Mouse (Mus musculus) limb, embryonic 11.5 days (tissue): ENCODE results near the gene Ppp4r1. TPM values are rescaled to one million over a fixed set of nuclear protein-coding genes. Genes with fewer than 3 reads are reported as not detected.

Source experiments
- ATAC-seq: fragments of 200-750 bp; cut with Nextera tagmentation; 2 replicates; pipeline ENCODE4 v1.8.0; 2017; ENCODE audit warnings: low read depth; ENCODE audit not compliant: insufficient number of reproducible peaks, low FRiP score, low TSS enrichment
- DNase-seq: peaks from one replicate; pipeline ENCODE4 v3.0.0-alpha.2; 2015; ENCODE audit warnings: low spot score
- H3K27ac ChIP-seq: fragments of 300-500 bp; sonication (generic); replicated peaks from 2 replicates; pipeline ENCODE4 v1.5.1; 2014; ENCODE audit warnings: low read depth, mild to moderate bottlenecking, low read length
- H3K27me3 ChIP-seq: fragments of 300-500 bp; sonication (generic); 2 replicates; pipeline ENCODE4 v1.6.1; 2014; ENCODE audit warnings: mild to moderate bottlenecking, low read length, mixed read lengths; ENCODE audit not compliant: control insufficient read depth, insufficient read depth
- H3K36me3 ChIP-seq: fragments of 300-500 bp; sonication (generic); 2 replicates; pipeline ENCODE4 v1.6.1; 2014; ENCODE audit warnings: mild to moderate bottlenecking, low read length, moderate library complexity, mixed read lengths; ENCODE audit not compliant: control insufficient read depth, insufficient read depth
- H3K4me1 ChIP-seq: fragments of 300-500 bp; sonication (generic); 2 replicates; pipeline ENCODE4 v1.6.1; 2014; ENCODE audit warnings: low read length, mixed read lengths; ENCODE audit not compliant: control insufficient read depth, insufficient read depth
- H3K4me2 ChIP-seq: fragments of 300-500 bp; sonication (generic); 2 replicates; pipeline ENCODE4 v1.6.1; 2014; ENCODE audit warnings: low read depth, mild to moderate bottlenecking, moderate library complexity; ENCODE audit not compliant: severe bottlenecking
- H3K4me3 ChIP-seq: fragments of 300-500 bp; sonication (generic); 2 replicates; pipeline ENCODE4 v1.5.1; 2014; ENCODE audit warnings: low read depth, low read length
- H3K9ac ChIP-seq: fragments of 300-500 bp; sonication (generic); 2 replicates; pipeline ENCODE4 v1.6.1; 2014; ENCODE audit warnings: mild to moderate bottlenecking, low read length
- H3K9me3 ChIP-seq: fragments of 300-500 bp; sonication (generic); 2 replicates; pipeline ENCODE4 v1.6.1; 2016; ENCODE audit warnings: low read length; ENCODE audit not compliant: control insufficient read depth
- WGBS: fragments of 180-500 bp; shearing (Covaris S2); extraction: QIAGEN DNeasy Blood & Tissue Kit; methylation state at CpG from one replicate; pipeline ENCODE4 v1.1.7; 2014; 5-methylcytosine and 5-hydroxymethylcytosine counted together
- polyA plus RNA-seq: library from polyadenylated mRNA; unstranded; fragments of >200 nt; fragmentation: Nextera tagmentation; extraction: Ambion mirVana; gene quantifications from 2 replicates; pipeline ENCODE4 v1.2.1, GENCODE M21; 2014

The Ppp4r1 gene
- polyA plus RNA-seq, 1 experiment from 2014 or later: 62.4 TPM

GRCm38 (mm10) chr17:65763221-65763620 lies 19.2 kb upstream of the Ppp4r1 start:
- H3K9me3 ChIP-seq: no peaks in the 10 kb centered on the region
- DNase-seq (no peak), ATAC-seq (no peak)
- 94% methylated on average over 14 of the region's 14 CpGs for WGBS
- no peak overlapping the region for H3K9ac ChIP-seq
- H3K27ac ChIP-seq: no peak overlapping the region
- H3K36me3 ChIP-seq: no peaks in the 10 kb centered on the region
- no peak overlapping the region for H3K4me2 ChIP-seq
- no peaks in the 10 kb centered on the region for H3K4me1 ChIP-seq
- H3K4me3 ChIP-seq: no peak overlapping the region
- H3K27me3 ChIP-seq: no peaks in the 10 kb centered on the region

DNA sequence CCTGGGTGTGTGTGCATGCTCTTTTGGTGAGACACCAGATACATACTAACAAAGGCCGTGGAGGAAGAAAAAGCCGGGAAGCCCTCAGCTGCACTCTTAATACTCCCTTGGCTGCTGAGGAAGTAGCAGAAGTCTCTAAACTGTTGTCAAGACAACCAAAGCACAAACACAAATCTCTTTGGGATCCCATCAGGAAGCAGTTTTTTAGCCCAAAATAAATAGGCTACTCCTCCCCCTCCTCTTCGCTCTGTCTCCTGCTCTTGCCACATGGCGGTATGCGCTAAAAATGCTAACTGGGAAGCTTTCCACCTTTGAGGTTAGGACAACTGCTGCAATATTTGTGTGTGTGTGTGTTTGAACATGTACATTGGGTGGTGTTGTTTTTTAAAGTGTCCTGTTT lies 13.9 kb upstream of the Ppp4r1 start:
- ATAC-seq: no peak
- Histone ChIP-seq H3K36me3 (no peaks in the 10 kb centered on the region), H3K4me2 (no peak overlapping the region), H3K9ac (no peak overlapping the region), H3K4me1 (peaks cover 10% of the 10 kb centered on the region), H3K27ac (no peak overlapping the region), H3K27me3 (no peaks in the 10 kb centered on the region), H3K4me3 (no peak overlapping the region), H3K9me3 (no peaks in the 10 kb centered on the region)
- 91% methylated on average over 5 of the region's 5 CpGs for WGBS
- no peak for DNase-seq

DNA sequence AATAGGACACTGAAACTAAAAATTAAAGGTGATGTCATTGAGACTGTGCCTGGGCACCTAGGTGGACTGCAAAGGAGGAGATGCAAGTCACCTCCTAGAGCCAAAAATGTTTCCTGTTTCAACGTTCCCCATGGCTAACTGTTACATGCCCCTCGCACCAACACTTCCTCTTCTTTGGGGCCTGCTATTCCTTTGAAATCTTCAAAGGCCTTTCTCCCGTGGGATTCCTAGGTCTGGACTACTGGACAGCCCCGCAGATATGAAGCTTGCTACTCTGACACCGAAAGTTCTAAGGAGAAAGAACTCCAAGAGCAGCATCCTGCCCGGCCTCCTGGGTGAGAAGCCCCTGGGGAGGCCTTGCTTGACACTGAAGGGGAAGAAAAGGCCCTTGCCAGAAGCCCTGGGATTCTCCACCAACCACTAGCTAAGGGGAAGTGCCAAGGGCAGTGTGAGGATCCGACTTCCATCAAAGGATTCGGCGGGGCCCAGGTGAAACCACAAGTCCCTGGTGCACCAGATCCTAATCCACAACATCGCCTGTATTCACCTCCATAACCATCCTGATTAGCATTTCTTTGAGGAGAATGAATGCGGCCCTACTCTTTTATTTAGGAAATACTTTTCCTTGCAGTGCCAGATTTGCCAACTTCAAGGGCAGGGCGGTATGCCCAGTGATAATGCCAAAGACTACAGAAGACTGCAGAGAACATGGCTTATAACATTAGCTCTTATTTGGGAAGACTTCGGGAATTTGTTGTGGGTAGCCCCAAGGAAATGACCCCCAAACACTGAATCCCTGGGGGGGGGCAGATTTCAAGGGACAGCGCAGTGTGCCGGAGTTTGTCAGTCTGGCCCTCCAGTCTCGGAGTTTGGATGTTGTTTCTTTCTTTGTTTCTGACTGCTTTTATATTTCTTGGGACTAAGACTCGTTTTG lies 11.1 kb upstream of the Ppp4r1 start:
- H3K9ac ChIP-seq: peak overlapping the region; percentile 75; the same call in 1 of the 2 replicates

GRCm38 (mm10) chr17:65771951-65772934 lies 10.1 kb upstream of the Ppp4r1 start, which contains the start of gene Rab31:
TSS of gene Rab31 (minus strand) at chr17:65772752.
- under 1% methylated on average over 71 of the region's 75 CpGs for WGBS
- Histone ChIP-seq H3K4me3 (peak within 1 kb of the TSS; percentile 59), H3K27ac (no peak within 1 kb of the TSS)

More for the DNA sequence above, 11.1 kb upstream of the Ppp4r1 start:
- peak overlapping the region; percentile 86 for H3K4me2 ChIP-seq
- peaks cover 10% of the 10 kb centered on the region for H3K4me1 ChIP-seq
- DNase-seq (peak; percentile 31), ATAC-seq (no peak)
- peak overlapping the region; percentile 59 for H3K4me3 ChIP-seq
- H3K27me3 ChIP-seq: no peaks in the 10 kb centered on the region
- 20% methylated on average over 17 of the region's 17 CpGs for WGBS
- no peaks in the 10 kb centered on the region for H3K36me3 ChIP-seq
- no peaks in the 10 kb centered on the region for H3K9me3 ChIP-seq
- no peak overlapping the region for H3K27ac ChIP-seq

DNA sequence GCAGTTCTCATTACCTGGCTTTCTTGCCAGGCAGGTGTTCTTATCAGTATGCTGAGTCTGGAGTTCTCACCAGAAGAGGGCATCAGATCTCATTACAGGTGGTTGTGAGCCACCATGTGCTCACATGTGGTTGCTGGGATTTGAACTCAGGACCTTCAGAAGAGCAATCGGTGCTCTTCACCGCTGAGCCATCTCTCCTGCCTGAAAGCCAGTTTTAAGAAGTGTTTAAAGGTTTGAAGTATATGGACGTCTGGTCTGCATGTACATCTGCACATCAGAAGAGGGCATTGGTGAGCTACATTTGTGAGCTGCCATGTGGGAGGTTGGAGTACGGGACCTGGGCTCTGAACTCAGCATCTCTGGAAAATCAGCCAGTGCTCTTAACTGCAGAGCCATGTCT lies 8.8 kb upstream of the Ppp4r1 start:
- Histone ChIP-seq H3K4me1 (peaks cover 10% of the 10 kb centered on the region), H3K36me3 (no peaks in the 10 kb centered on the region), H3K9me3 (no peaks in the 10 kb centered on the region), H3K4me2 (no peak overlapping the region), H3K4me3 (no peak overlapping the region), H3K27me3 (no peaks in the 10 kb centered on the region), H3K27ac (no peak overlapping the region), H3K9ac (no peak overlapping the region)
- DNase-seq (no peak), ATAC-seq (no peak)
- 62% methylated on average over 4 of the region's 4 CpGs for WGBS

More at GRCm38 (mm10) chr17:65771951-65772934, 10.1 kb upstream of the Ppp4r1 start, which contains the start of gene Rab31:
- DNase-seq (peak; percentile 79), ATAC-seq (peak; percentile 78)
- no peaks in the 10 kb centered on the region for H3K36me3 ChIP-seq
- peak within 1 kb of the TSS; percentile 75 for H3K9ac ChIP-seq
- peak within 1 kb of the TSS; percentile 86 for H3K4me2 ChIP-seq
- no peaks in the 10 kb centered on the region for H3K27me3 ChIP-seq
- peaks cover 10% of the 10 kb centered on the region for H3K4me1 ChIP-seq
- no peaks in the 10 kb centered on the region for H3K9me3 ChIP-seq

- 53% methylated on average over 7 of the region's 7 CpGs for WGBS
- H3K4me1 ChIP-seq: peaks cover 10% of the 10 kb centered on the region
- ATAC-seq (no peak), DNase-seq (no peak)
- H3K9ac ChIP-seq: no peak overlapping the region
- no peak overlapping the region for H3K27ac ChIP-seq
- H3K36me3 ChIP-seq: no peaks in the 10 kb centered on the region
- no peak overlapping the region for H3K4me3 ChIP-seq
- H3K9me3 ChIP-seq: no peaks in the 10 kb centered on the region
- H3K4me2 ChIP-seq: no peak overlapping the region
- H3K27me3 ChIP-seq: no peaks in the 10 kb centered on the region
Measured at GRCm38 (mm10) chr17:65774439-65774838, 7.9 kb upstream of the Ppp4r1 start.

- ATAC-seq (no peak), DNase-seq (no peak)
- H3K4me3 ChIP-seq: no peak overlapping the region
- no peaks in the 10 kb centered on the region for H3K9me3 ChIP-seq
- no peak overlapping the region for H3K9ac ChIP-seq
- H3K4me1 ChIP-seq: peaks cover 5% of the 10 kb centered on the region; the same call in 1 of the 2 replicates
- H3K27ac ChIP-seq: no peak overlapping the region
- H3K4me2 ChIP-seq: no peak overlapping the region
- 73% methylated on average over 1 of the region's 1 CpGs for WGBS
- H3K27me3 ChIP-seq: no peaks in the 10 kb centered on the region
- H3K36me3 ChIP-seq: no peaks in the 10 kb centered on the region
Measured at GRCm38 (mm10) chr17:65776228-65776627, 6.1 kb upstream of the Ppp4r1 start.

DNA sequence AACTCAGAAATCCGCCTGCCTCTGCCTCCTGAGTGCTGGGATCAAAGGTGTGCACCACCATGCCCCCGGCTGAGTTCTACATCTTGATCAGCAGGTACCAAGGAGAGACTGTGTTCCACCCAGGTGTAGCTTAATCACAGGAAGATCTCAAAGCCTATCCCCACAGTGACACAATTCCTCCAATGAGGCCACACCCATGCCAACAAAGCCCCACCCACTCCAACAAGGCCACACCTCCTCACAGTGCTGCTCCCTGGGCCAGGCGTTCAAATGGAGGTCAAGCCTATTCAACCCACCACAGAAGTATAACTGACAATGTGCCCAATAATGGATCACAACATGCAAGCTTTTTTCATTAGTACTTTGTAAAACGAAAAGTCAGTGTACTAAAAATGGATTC lies 4.9 kb upstream of the Ppp4r1 start:
- 0 out of 2 replicates have a peak, but pooled peaks cover 3% of the 10 kb centered on the region for H3K4me1 ChIP-seq
- H3K4me3 ChIP-seq: no peak overlapping the region
- H3K27me3 ChIP-seq: no peaks in the 10 kb centered on the region
- H3K27ac ChIP-seq: no peak overlapping the region
- H3K4me2 ChIP-seq: no peak overlapping the region
- H3K36me3 ChIP-seq: no peaks in the 10 kb centered on the region
- no peak for DNase-seq
- ATAC-seq: no peak
- WGBS: 90% methylated on average over 4 of the region's 4 CpGs
- H3K9ac ChIP-seq: no peak overlapping the region
- H3K9me3 ChIP-seq: no peaks in the 10 kb centered on the region
